Mouse (Mus musculus) midbrain, embryonic 13.5 days (tissue): ENCODE results near the gene Hddc2. TPM values are rescaled to one million over a fixed set of nuclear protein-coding genes. Genes with fewer than 3 reads are reported as not detected.

Experiments used
- ATAC-seq: fragments of 200-750 bp; cut with Nextera tagmentation; 2 replicates; pipeline ENCODE4 v1.8.0; 2017; ENCODE audit warnings: mild to moderate bottlenecking, moderate TSS enrichment, moderate library complexity
- H3K27ac ChIP-seq: fragments of 300-500 bp; sonication (generic); 2 replicates; pipeline ENCODE4 v1.5.1; 2015; ENCODE audit warnings: inconsistent platforms, mild to moderate bottlenecking, moderate library complexity
- H3K27me3 ChIP-seq: fragments of 300-500 bp; sonication (generic); 2 replicates; pipeline ENCODE4 v1.6.1; 2015; ENCODE audit warnings: mild to moderate bottlenecking, inconsistent platforms
- H3K36me3 ChIP-seq: fragments of 300-500 bp; sonication (generic); 2 replicates; pipeline ENCODE4 v1.6.1; 2015; ENCODE audit warnings: mild to moderate bottlenecking, inconsistent platforms
- H3K4me1 ChIP-seq: fragments of 300-500 bp; sonication (generic); replicated peaks from 2 replicates; pipeline ENCODE4 v1.6.1; 2015; ENCODE audit warnings: inconsistent platforms
- H3K4me2 ChIP-seq: fragments of 300-500 bp; sonication (generic); replicated peaks from 2 replicates; pipeline ENCODE4 v1.6.1; 2015; ENCODE audit warnings: moderate library complexity, mild to moderate bottlenecking, inconsistent platforms
- H3K4me3 ChIP-seq: fragments of 300-500 bp; sonication (generic); replicated peaks from 2 replicates; pipeline ENCODE4 v1.5.1; 2015; ENCODE audit warnings: mild to moderate bottlenecking, inconsistent platforms
- H3K9ac ChIP-seq: fragments of 300-500 bp; sonication (generic); replicated peaks from 2 replicates; pipeline ENCODE4 v1.6.1; 2015; ENCODE audit warnings: mild to moderate bottlenecking, inconsistent platforms
- H3K9me3 ChIP-seq: fragments of 300-500 bp; sonication (generic); 2 replicates; pipeline ENCODE4 v1.6.1; 2016; ENCODE audit warnings: mild to moderate bottlenecking, inconsistent platforms
- WGBS: fragments of 180-500 bp; shearing (Covaris S2); methylation state at CpG from one replicate; pipeline ENCODE4 v1.1.7; 2015; 5-methylcytosine and 5-hydroxymethylcytosine counted together
- polyA plus RNA-seq: library from polyadenylated mRNA; unstranded; fragments of >200 nt; fragmentation: Nextera tagmentation; extraction: Ambion mirVana; gene quantifications from 2 replicates; pipeline ENCODE4 v1.2.1, GENCODE M21; 2015

The Hddc2 gene
- 53.3 and 55.1 TPM in 2 replicates for polyA plus RNA-seq

- WGBS = 3% methylated on average over 44 of the region's 44 CpGs
- peak within 1 kb of the TSS; percentile 71 for H3K9ac ChIP-seq
- H3K4me3 ChIP-seq = peak within 1 kb of the TSS; percentile 69
- peak within 1 kb of the TSS; percentile 68 for H3K4me2 ChIP-seq
- H3K9me3 ChIP-seq = no peaks in the 10 kb centered on the region
- H3K4me1 ChIP-seq = peaks cover 17% of the 10 kb centered on the region
- H3K27me3 ChIP-seq = no peaks in the 10 kb centered on the region
- peak within 1 kb of the TSS; percentile 80 for H3K27ac ChIP-seq
- H3K36me3 ChIP-seq = peaks cover 10% of the 10 kb centered on the region
- ATAC-seq = peak; percentile 98
These were observed at the start of gene Hddc2 for GRCm38 (mm10) chr10:31312865-31313848. TSS of gene Hddc2 (plus strand) at chr10:31313383.

- H3K36me3 ChIP-seq = no peaks in the 10 kb centered on the region
- H3K27me3 ChIP-seq = no peaks in the 10 kb centered on the region
- 80% methylated on average over 2 of the region's 2 CpGs for WGBS
- no peak overlapping the region for H3K4me3 ChIP-seq
- H3K9ac ChIP-seq = no peak overlapping the region
- H3K4me1 ChIP-seq = no peaks in the 10 kb centered on the region
- no peak overlapping the region for H3K27ac ChIP-seq
- no peaks in the 10 kb centered on the region for H3K9me3 ChIP-seq
- H3K4me2 ChIP-seq = no peak overlapping the region
- ATAC-seq = no peak
These were observed 40.4 kb upstream of the Hddc2 start for GRCm38 (mm10) chr10:31272738-31273137.

- Histone ChIP-seq H3K4me3 (no peak overlapping the region), H3K36me3 (no peaks in the 10 kb centered on the region), H3K4me2 (no peak overlapping the region), H3K27ac (no peak overlapping the region), H3K4me1 (no peaks in the 10 kb centered on the region), H3K9me3 (no peaks in the 10 kb centered on the region), H3K9ac (no peak overlapping the region), H3K27me3 (no peaks in the 10 kb centered on the region)
- ATAC-seq = 0 out of 2 replicates have a peak, but pooled peaks have one; percentile 48
- 59% methylated on average over 1 of the region's 1 CpGs for WGBS
These were observed 40.0 kb upstream of the Hddc2 start for GRCm38 (mm10) chr10:31273171-31273570.

GRCm38 (mm10) chr10:31287787-31288186 is 25.4 kb upstream of the Hddc2 start:
- no peak for ATAC-seq
- Histone ChIP-seq H3K36me3 (no peaks in the 10 kb centered on the region), H3K27ac (no peak overlapping the region)

GRCm38 (mm10) chr10:31288697-31289390 is 24.3 kb upstream of the Hddc2 start:
- Histone ChIP-seq H3K27me3 (no peaks in the 10 kb centered on the region), H3K4me1 (no peaks in the 10 kb centered on the region), H3K9ac (no peak overlapping the region), H3K27ac (no peak overlapping the region), H3K4me3 (no peak overlapping the region), H3K4me2 (no peak overlapping the region), H3K36me3 (no peaks in the 10 kb centered on the region), H3K9me3 (no peaks in the 10 kb centered on the region)
- 94% methylated on average over 4 of the region's 4 CpGs for WGBS
- no peak for ATAC-seq

More at GRCm38 (mm10) chr10:31287787-31288186, 25.4 kb upstream of the Hddc2 start:
- no peaks in the 10 kb centered on the region for H3K9me3 ChIP-seq
- no peak overlapping the region for H3K4me2 ChIP-seq
- H3K9ac ChIP-seq = no peak overlapping the region
- H3K4me3 ChIP-seq = no peak overlapping the region
- no peaks in the 10 kb centered on the region for H3K4me1 ChIP-seq
- no peaks in the 10 kb centered on the region for H3K27me3 ChIP-seq

GRCm38 (mm10) chr10:31295705-31296104 is 17.5 kb upstream of the Hddc2 start:
- ATAC-seq = peak; percentile 70
- H3K27me3 ChIP-seq = no peaks in the 10 kb centered on the region
- no peak overlapping the region for H3K4me2 ChIP-seq
- no peak overlapping the region for H3K4me3 ChIP-seq
- no peak overlapping the region for H3K27ac ChIP-seq
- H3K36me3 ChIP-seq = no peaks in the 10 kb centered on the region
- H3K4me1 ChIP-seq = peaks cover 16% of the 10 kb centered on the region
- no peaks in the 10 kb centered on the region for H3K9me3 ChIP-seq
- no peak overlapping the region for H3K9ac ChIP-seq
- 16% methylated on average over 5 of the region's 5 CpGs for WGBS

GRCm38 (mm10) chr10:31296458-31296857 is 16.7 kb upstream of the Hddc2 start:
- H3K4me3 ChIP-seq = no peak overlapping the region
- H3K4me2 ChIP-seq = no peak overlapping the region
- no peak overlapping the region for H3K27ac ChIP-seq
- no peak overlapping the region for H3K9ac ChIP-seq
- no peak for ATAC-seq
- 7% methylated on average over 1 of the region's 1 CpGs for WGBS
- peaks cover 16% of the 10 kb centered on the region for H3K4me1 ChIP-seq
- H3K9me3 ChIP-seq = no peaks in the 10 kb centered on the region
- no peaks in the 10 kb centered on the region for H3K27me3 ChIP-seq
- H3K36me3 ChIP-seq = no peaks in the 10 kb centered on the region

- H3K27me3 ChIP-seq = no peaks in the 10 kb centered on the region
- H3K4me3 ChIP-seq = no peak overlapping the region
- no peak overlapping the region for H3K9ac ChIP-seq
- H3K4me1 ChIP-seq = peaks cover 16% of the 10 kb centered on the region
- no peak overlapping the region for H3K4me2 ChIP-seq
- no peaks in the 10 kb centered on the region for H3K9me3 ChIP-seq
- WGBS = 61% methylated on average over 4 of the region's 4 CpGs
- H3K36me3 ChIP-seq = no peaks in the 10 kb centered on the region
- no peak for ATAC-seq
- H3K27ac ChIP-seq = no peak overlapping the region
These were observed 16.1 kb upstream of the Hddc2 start for GRCm38 (mm10) chr10:31297106-31297505.

- Histone ChIP-seq H3K4me1 (peaks cover 16% of the 10 kb centered on the region), H3K4me2 (no peak overlapping the region), H3K9ac (no peak overlapping the region), H3K4me3 (no peak overlapping the region), H3K27ac (no peak overlapping the region), H3K27me3 (no peaks in the 10 kb centered on the region), H3K9me3 (no peaks in the 10 kb centered on the region), H3K36me3 (no peaks in the 10 kb centered on the region)
- WGBS = 56% methylated on average over 2 of the region's 2 CpGs
- no peak for ATAC-seq
These were observed 14.9 kb upstream of the Hddc2 start for GRCm38 (mm10) chr10:31298263-31298662.

GRCm38 (mm10) chr10:31298921-31299574 is 14.1 kb upstream of the Hddc2 start:
- no peak overlapping the region for H3K27ac ChIP-seq
- peak; percentile 71 for ATAC-seq
- H3K36me3 ChIP-seq = no peaks in the 10 kb centered on the region
- no peak overlapping the region for H3K4me3 ChIP-seq
- H3K9me3 ChIP-seq = no peaks in the 10 kb centered on the region
- H3K4me1 ChIP-seq = peaks cover 16% of the 10 kb centered on the region
- no peak overlapping the region for H3K4me2 ChIP-seq
- H3K27me3 ChIP-seq = no peaks in the 10 kb centered on the region
- WGBS = 43% methylated on average over 6 of the region's 6 CpGs
- H3K9ac ChIP-seq = no peak overlapping the region

GRCm38 (mm10) chr10:31300292-31300691 is 12.9 kb upstream of the Hddc2 start:
- H3K27ac ChIP-seq = no peak overlapping the region

GRCm38 (mm10) chr10:31303446-31303845 is 9.7 kb upstream of the Hddc2 start:
- Histone ChIP-seq H3K9me3 (no peaks in the 10 kb centered on the region), H3K27me3 (no peaks in the 10 kb centered on the region), H3K9ac (no peak overlapping the region), H3K36me3 (no peaks in the 10 kb centered on the region), H3K4me2 (no peak overlapping the region), H3K4me3 (no peak overlapping the region), H3K27ac (no peak overlapping the region), H3K4me1 (no peaks in the 10 kb centered on the region)
- ATAC-seq = no peak
- 99% methylated on average over 2 of the region's 2 CpGs for WGBS

More at GRCm38 (mm10) chr10:31300292-31300691, 12.9 kb upstream of the Hddc2 start:
- Histone ChIP-seq H3K9me3 (no peaks in the 10 kb centered on the region), H3K4me1 (peaks cover 16% of the 10 kb centered on the region), H3K4me3 (no peak overlapping the region), H3K4me2 (no peak overlapping the region), H3K36me3 (no peaks in the 10 kb centered on the region), H3K9ac (no peak overlapping the region), H3K27me3 (no peaks in the 10 kb centered on the region)
- 88% methylated on average over 1 of the region's 1 CpGs for WGBS
- no peak for ATAC-seq
